Mouse (Mus musculus): Measurements from ENCODE around the gene Ccdc177. TPM values are rescaled to one million over a fixed set of nuclear protein-coding genes. Genes with fewer than 3 reads are reported as not detected.

The Ccdc177 gene
- total and polyA plus RNA-seq, 3 experiments = not detected

GRCm38 (mm10) chr12:80804861-80805428, 44.5 kb upstream of the Ccdc177 start:
- no peaks in the 10 kb centered on the region for H3K27me3 ChIP-seq (ENCODE audit: control insufficient read depth in 1 of 2, insufficient read depth in 2 of 2, low read length in 2 of 2)
- peak; percentile 80; the same call in 1 of the 2 replicates for TF ChIP-seq TCF12 (IDR thresholded peaks at IDR 0.05; ENCODE audit: low read depth, low read length)
- TF ChIP-seq ETS1 (IDR thresholded peaks at IDR 0.05; ENCODE audit: low read depth, low read length) = peak; percentile 49; the same call in 1 of the 2 replicates
- peak; percentile 83 for TF ChIP-seq MYB (IDR thresholded peaks at IDR 0.05; ENCODE audit: low read depth, low read length)
- peak; percentile 82 to 92 for TF ChIP-seq EP300 (IDR thresholded peaks at IDR 0.05; ENCODE audit: low read depth in 1 of 2, low read length in 2 of 2)
- peak; percentile 85 for TF ChIP-seq GATA1 (IDR thresholded peaks at IDR 0.05; ENCODE audit: low read depth, low read length)
- TF ChIP-seq RCOR1 (IDR thresholded peaks at IDR 0.05; ENCODE audit: low read depth, low read length) = peak; percentile 47; the same call in 1 of the 2 replicates
- TF ChIP-seq POLR2AphosphoS5 (IDR thresholded peaks at IDR 0.05; ENCODE audit: borderline replicate concordance, low read depth, low read length) = no peak
- peak; percentile 66; the same call in 1 of the 2 replicates for TF ChIP-seq MXI1 (IDR thresholded peaks at IDR 0.05; ENCODE audit: low read depth, low read length)
- peak; percentile 38; the same call in 1 of the 2 replicates for TF ChIP-seq SIN3A (IDR thresholded peaks at IDR 0.05; ENCODE audit: low read length)
- no peak for TF ChIP-seq CTCF (IDR thresholded peaks at IDR 0.05 in 2 of 3, conservative IDR thresholded peaks at IDR 0.05 in 1 of 3; ENCODE audit: control insufficient read depth in 1 of 3, insufficient read depth in 1 of 3, low read depth in 2 of 3, low read length in 3 of 3, poor library complexity in 1 of 3, severe bottlenecking in 1 of 3)
- no peak for TF ChIP-seq GABPA (IDR thresholded peaks at IDR 0.05; ENCODE audit: low read depth, low read length)
- TF ChIP-seq MYC (IDR thresholded peaks at IDR 0.05; ENCODE audit: low read depth, low read length) = 0 out of 2 replicates have a peak, but pooled peaks have one; percentile 12
- no peak for TF ChIP-seq USF1 (IDR thresholded peaks at IDR 0.05; ENCODE audit: low read depth, low read length)
- peaks cover 2 to 76% of the 10 kb centered on the region in 2 experiments; a peak in 3 of 4 replicates for H3K36me3 ChIP-seq (ENCODE audit: control insufficient read depth in 1 of 2, insufficient read depth in 2 of 2, low read length in 2 of 2)
- peak overlapping the region in 1 of 2 experiments; percentile 30; a peak in 2 of 4 replicates for H3K4me3 ChIP-seq (ENCODE audit: control insufficient read depth in 1 of 2, insufficient read depth in 1 of 2, low read depth in 2 of 2, low read length in 2 of 2)
- DNase-seq (ENCODE audit: low read depth, low spot score) = peak; percentile 55
- peak overlapping the region; percentile 83 for H3K27ac ChIP-seq (ENCODE audit: control insufficient read depth, low read depth, low read length)
- peaks cover 35 to 66% of the 10 kb centered on the region in 2 experiments for H3K4me1 ChIP-seq (ENCODE audit: control insufficient read depth in 1 of 2, insufficient read depth in 2 of 2, low read length in 2 of 2)
- H3K9me3 ChIP-seq (replicated peaks; ENCODE audit: insufficient read depth, low read length) = no peaks in the 10 kb centered on the region
- H3K79me2 ChIP-seq (ENCODE audit: control insufficient read depth, insufficient read depth, low read length, poor library complexity) = peaks cover 54% of the 10 kb centered on the region
- 0 out of 2 replicates have a peak overlapping the region, but pooled peaks have one; percentile 17 for H3K9ac ChIP-seq (ENCODE audit: control insufficient read depth, low read depth, low read length, poor library complexity, severe bottlenecking)

- Histone ChIP-seq H3K27me3 (ENCODE audit: control insufficient read depth in 1 of 2, insufficient read depth in 2 of 2, low read length in 2 of 2) (no peaks in the 10 kb centered on the region), H3K9ac (ENCODE audit: control insufficient read depth, low read depth, low read length, poor library complexity, severe bottlenecking) (no peak overlapping the region), H3K4me3 (ENCODE audit: control insufficient read depth in 1 of 2, insufficient read depth in 1 of 2, low read depth in 2 of 2, low read length in 2 of 2) (no peak overlapping the region), H3K27ac (ENCODE audit: control insufficient read depth, low read depth, low read length) (peak overlapping the region; percentile 35; the same call in 1 of the 2 replicates), H3K79me2 (ENCODE audit: control insufficient read depth, insufficient read depth, low read length, poor library complexity) (peaks cover 56% of the 10 kb centered on the region), H3K4me1 (ENCODE audit: control insufficient read depth in 1 of 2, insufficient read depth in 2 of 2, low read length in 2 of 2) (peaks cover 33 to 59% of the 10 kb centered on the region in 2 experiments), H3K9me3 (replicated peaks; ENCODE audit: insufficient read depth, low read length) (no peaks in the 10 kb centered on the region), H3K36me3 (ENCODE audit: control insufficient read depth in 1 of 2, insufficient read depth in 2 of 2, low read length in 2 of 2) (peaks cover 2 to 69% of the 10 kb centered on the region in 2 experiments; a peak in 3 of 4 replicates)
- no peak for DNase-seq (ENCODE audit: low read depth, low spot score)
- TF ChIP-seq E2F4 (IDR thresholded peaks at IDR 0.05; ENCODE audit: borderline replicate concordance, low read depth, low read length) (no peak), MAFK (IDR thresholded peaks at IDR 0.05; ENCODE audit: borderline replicate concordance, low read depth, low read length) (no peak), BHLHE40 (IDR thresholded peaks at IDR 0.05; ENCODE audit: borderline replicate concordance, low read depth, low read length) (no peak), POLR2AphosphoS5 (IDR thresholded peaks at IDR 0.05; ENCODE audit: borderline replicate concordance, low read depth, low read length) (no peak), CHD2 (IDR thresholded peaks at IDR 0.05; ENCODE audit: low read length) (no peak), USF1 (IDR thresholded peaks at IDR 0.05; ENCODE audit: low read depth, low read length) (no peak), MXI1 (IDR thresholded peaks at IDR 0.05; ENCODE audit: low read depth, low read length) (no peak), ETS1 (IDR thresholded peaks at IDR 0.05; ENCODE audit: low read depth, low read length) (no peak), RAD21 (IDR thresholded peaks at IDR 0.05; ENCODE audit: low read depth, low read length) (no peak), SIN3A (IDR thresholded peaks at IDR 0.05; ENCODE audit: low read length) (no peak), MAZ (IDR thresholded peaks at IDR 0.05; ENCODE audit: low read depth, low read length) (no peak), RCOR1 (IDR thresholded peaks at IDR 0.05; ENCODE audit: low read depth, low read length) (no peak), MAX (IDR thresholded peaks at IDR 0.05; ENCODE audit: low read length) (no peak), POLR2AphosphoS2 (IDR thresholded peaks at IDR 0.05; ENCODE audit: low read length) (no peak), POLR2A (IDR thresholded peaks at IDR 0.05; ENCODE audit: control insufficient read depth in 1 of 2, insufficient read depth in 1 of 2, low read depth in 1 of 2, low read length in 2 of 2, poor library complexity in 1 of 2) (no peak), HCFC1 (IDR thresholded peaks at IDR 0.05; ENCODE audit: low read depth, low read length) (no peak), NELFE (IDR thresholded peaks at IDR 0.05; ENCODE audit: low read depth, low read length) (no peak), ZNF384 (IDR thresholded peaks at IDR 0.05; ENCODE audit: low read depth, low read length) (no peak)
Measured at GRCm38 (mm10) chr12:80803924-80804323, 43.4 kb upstream of the Ccdc177 start.
